ENCODE assay signal across 9 mouse cellular contexts in genomic region chr1:36581260-36581659, GRCm38 (mm10). TPM values are rescaled to one million over a fixed set of nuclear protein-coding genes. Genes with fewer than 3 reads are reported as not detected.
DNase-seq lines count a peak whose midpoint lies in the region; ATAC-seq lines count a peak whose summit lies in the region.
"Had no signal": no experiment of that assay in that cellular context is flagged by ENCODE, and none has a peak within 500 bp of the region (broad histone marks: within the 10 kb centered on the region; RNA-seq: fewer than 3 reads in every experiment).

No protein-coding gene starts in this region.

- H3K36me3 ChIP-seq in liver, embryonic 11.5 days (ENCODE audit: control insufficient read depth, insufficient read depth, low read length): no peaks in the 10 kb centered on the region
- H3K36me3 ChIP-seq in forebrain, embryonic 11.5 days (ENCODE audit: control insufficient read depth, insufficient read depth, low read length): no peaks in the 10 kb centered on the region
- H3K36me3 ChIP-seq in hindbrain, embryonic 16.5 days (ENCODE audit: control insufficient read depth, insufficient read depth, low read length): no peaks in the 10 kb centered on the region
- H3K36me3 ChIP-seq in neural tube, embryonic 14.5 days (ENCODE audit: control insufficient read depth, insufficient read depth, low read length): no peaks in the 10 kb centered on the region

- ATAC-seq in liver, embryonic 11.5 days (replicated peaks; ENCODE audit: low FRiP score): no peak
- no peak for ATAC-seq in forebrain, embryonic 11.5 days (replicated peaks; ENCODE audit: low FRiP score)
- 0 out of 2 replicates have a peak, but pooled peaks have one; percentile 11 for ATAC-seq in hindbrain, embryonic 16.5 days
- ATAC-seq in neural tube, embryonic 14.5 days (ENCODE audit: low read depth): no peak

- peaks cover 31% of the 10 kb centered on the region for H3K4me1 ChIP-seq in liver, embryonic 11.5 days (replicated peaks; ENCODE audit: control insufficient read depth, insufficient read depth, low read length)
- H3K4me1 ChIP-seq in forebrain, embryonic 11.5 days (replicated peaks; ENCODE audit: control insufficient read depth, insufficient read depth, low read length): peaks cover 10% of the 10 kb centered on the region
- peaks cover 16% of the 10 kb centered on the region for H3K4me1 ChIP-seq in hindbrain, embryonic 16.5 days (ENCODE audit: control insufficient read depth, insufficient read depth, low read depth, low read length)
- peaks cover 17% of the 10 kb centered on the region for H3K4me1 ChIP-seq in neural tube, embryonic 14.5 days (ENCODE audit: control insufficient read depth, insufficient read depth, low read length)

- no peaks in the 10 kb centered on the region for H3K9me3 ChIP-seq in liver, embryonic 11.5 days (ENCODE audit: control insufficient read depth, low read length)
- no peaks in the 10 kb centered on the region for H3K9me3 ChIP-seq in forebrain, embryonic 11.5 days (ENCODE audit: control insufficient read depth, low read length)
- no peaks in the 10 kb centered on the region for H3K9me3 ChIP-seq in hindbrain, embryonic 16.5 days (ENCODE audit: control insufficient read depth, low read length)
- H3K9me3 ChIP-seq in neural tube, embryonic 14.5 days (ENCODE audit: control insufficient read depth, low read length): no peaks in the 10 kb centered on the region

- peak overlapping the region; percentile 84 for H3K27ac ChIP-seq in liver, embryonic 11.5 days (ENCODE audit: low read depth, low read length)
- peak overlapping the region; percentile 74 for H3K27ac ChIP-seq in forebrain, embryonic 11.5 days (ENCODE audit: low read depth, low read length)
- peak overlapping the region; percentile 89; the same call in 1 of the 2 replicates for H3K27ac ChIP-seq in hindbrain, embryonic 16.5 days (ENCODE audit: low read depth, low read length)
- peak overlapping the region; percentile 79 for H3K27ac ChIP-seq in neural tube, embryonic 14.5 days (ENCODE audit: low read depth, low read length)

- 72% methylated on average over 5 of the region's 5 CpGs for WGBS in liver, embryonic 11.5 days
- 36% methylated on average over 5 of the region's 5 CpGs for WGBS in forebrain, embryonic 11.5 days
- 37% methylated on average over 5 of the region's 5 CpGs for WGBS in hindbrain, embryonic 16.5 days
- 46% methylated on average over 5 of the region's 5 CpGs for WGBS in neural tube, embryonic 14.5 days

- H3K4me2 ChIP-seq in liver, embryonic 11.5 days: peak overlapping the region; percentile 70
- H3K4me2 ChIP-seq in forebrain, embryonic 11.5 days (ENCODE audit: low read depth, low read length, severe bottlenecking): no peak overlapping the region
- no peak overlapping the region for H3K4me2 ChIP-seq in hindbrain, embryonic 16.5 days (ENCODE audit: low read length)
- no peak overlapping the region for H3K4me2 ChIP-seq in neural tube, embryonic 14.5 days (ENCODE audit: low read depth, low read length)

- no peak for DNase-seq in liver, embryonic 11.5 days (ENCODE audit: low spot score)
- DNase-seq in liver: no peak
- DNase-seq in forebrain, embryonic 11.5 days (ENCODE audit: low spot score): no peak
- no peak for DNase-seq in adrenal gland, postnatal 36 days
- no peak for DNase-seq in kidney, adult 9 months
- DNase-seq in right cerebral cortex, adult 2 months (ENCODE audit: low spot score in 2 of 2): no peak

- H3K9ac ChIP-seq in liver, embryonic 11.5 days (ENCODE audit: low read depth, low read length): 0 out of 2 replicates have a peak overlapping the region, but pooled peaks have one; percentile 35
- no peak overlapping the region for H3K9ac ChIP-seq in forebrain, embryonic 11.5 days (ENCODE audit: low read length)
- H3K9ac ChIP-seq in hindbrain, embryonic 16.5 days (ENCODE audit: low read depth, low read length): no peak overlapping the region; the same call in 1 of the 2 replicates
- H3K9ac ChIP-seq in neural tube, embryonic 14.5 days (replicated peaks; ENCODE audit: low read depth, low read length): no peak overlapping the region

- no peak overlapping the region for H3K4me3 ChIP-seq in liver, embryonic 11.5 days (ENCODE audit: low read depth, low read length)
- no peak overlapping the region for H3K4me3 ChIP-seq in forebrain, embryonic 11.5 days (ENCODE audit: low read depth, low read length)
- H3K4me3 ChIP-seq in hindbrain, embryonic 16.5 days (ENCODE audit: low read length): no peak overlapping the region
- H3K4me3 ChIP-seq in neural tube, embryonic 14.5 days (ENCODE audit: low read depth, low read length): no peak overlapping the region

- peaks cover 5% of the 10 kb centered on the region for H3K27me3 ChIP-seq in liver, embryonic 11.5 days (replicated peaks; ENCODE audit: control insufficient read depth, insufficient read depth, low read length)
- peaks cover 5% of the 10 kb centered on the region; the same call in 1 of the 2 replicates for H3K27me3 ChIP-seq in forebrain, embryonic 11.5 days (ENCODE audit: control insufficient read depth, insufficient read depth, low read length)
- H3K27me3 ChIP-seq in hindbrain, embryonic 16.5 days (replicated peaks; ENCODE audit: control insufficient read depth, insufficient read depth, low read length): no peaks in the 10 kb centered on the region
- H3K27me3 ChIP-seq in neural tube, embryonic 14.5 days (ENCODE audit: control insufficient read depth, insufficient read depth, low read length): no peaks in the 10 kb centered on the region

RNA-seq across cellular contexts. Expression of gene Sema4c, which starts 23.1 kb away (rescaled TPM):
- polyA plus RNA-seq in liver, embryonic 11.5 days (2014; fragmentation: Nextera tagmentation; extraction: Ambion mirVana): 0.77 and 0.78 TPM in 2 replicates
- polyA plus RNA-seq in forebrain, embryonic 11.5 days (2014; fragmentation: Nextera tagmentation; extraction: Ambion mirVana): 2.9 and 3.3 TPM in 2 replicates
- polyA plus RNA-seq in hindbrain, embryonic 16.5 days (2015; fragmentation: Nextera tagmentation; extraction: Ambion mirVana): 19.1 and 21.2 TPM in 2 replicates
- polyA plus RNA-seq in neural tube, embryonic 14.5 days (2014; fragmentation: Nextera tagmentation; extraction: Ambion mirVana): 4.0 and 5.2 TPM in 2 replicates
- total RNA-seq in adrenal gland, postnatal 36 days (2021): 10 to 100 TPM; 18.6 to 19.5 TPM

RNA-seq across cellular contexts. Expression of gene Ankrd39, which starts 34.0 kb away (rescaled TPM):
- polyA plus RNA-seq in liver, embryonic 11.5 days (2014; fragmentation: Nextera tagmentation; extraction: Ambion mirVana): 18.2 and 22.1 TPM in 2 replicates
- polyA plus RNA-seq in forebrain, embryonic 11.5 days (2014; fragmentation: Nextera tagmentation; extraction: Ambion mirVana): 18.7 and 20.8 TPM in 2 replicates
- 31.0 and 33.8 TPM in 2 replicates for polyA plus RNA-seq in hindbrain, embryonic 16.5 days (2015; fragmentation: Nextera tagmentation; extraction: Ambion mirVana)
- 26.6 and 34.5 TPM in 2 replicates for polyA plus RNA-seq in neural tube, embryonic 14.5 days (2014; fragmentation: Nextera tagmentation; extraction: Ambion mirVana)
- 10 to 100 TPM; 11.3 to 12.6 TPM for total RNA-seq in adrenal gland, postnatal 36 days (2021)

RNA-seq across cellular contexts. Expression of gene Gm42417, which starts 42.0 kb away (rescaled TPM):
- polyA plus RNA-seq in liver, embryonic 11.5 days (2014; fragmentation: Nextera tagmentation; extraction: Ambion mirVana): not detected in 2 replicates
- not detected in 2 replicates for polyA plus RNA-seq in forebrain, embryonic 11.5 days (2014; fragmentation: Nextera tagmentation; extraction: Ambion mirVana)
- 0.30 and 0.57 TPM in 2 replicates for polyA plus RNA-seq in hindbrain, embryonic 16.5 days (2015; fragmentation: Nextera tagmentation; extraction: Ambion mirVana)
- polyA plus RNA-seq in neural tube, embryonic 14.5 days (2014; fragmentation: Nextera tagmentation; extraction: Ambion mirVana): 0.32 and 0.62 TPM in 2 replicates
- total RNA-seq in adrenal gland, postnatal 36 days (2021): under 1 TPM in 1 of 2 experiments, not detected in 1; 0.49 TPM
- total RNA-seq: MEL had no signal

RNA-seq across cellular contexts. Expression of gene Ankrd23, which starts 44.6 kb away (rescaled TPM):
- 11.0 and 13.4 TPM in 2 replicates for polyA plus RNA-seq in liver, embryonic 11.5 days (2014; fragmentation: Nextera tagmentation; extraction: Ambion mirVana)
- polyA plus RNA-seq in forebrain, embryonic 11.5 days (2014; fragmentation: Nextera tagmentation; extraction: Ambion mirVana): 14.1 and 16.5 TPM in 2 replicates
- 12.2 and 19.8 TPM in 2 replicates for polyA plus RNA-seq in hindbrain, embryonic 16.5 days (2015; fragmentation: Nextera tagmentation; extraction: Ambion mirVana)
- 13.0 and 14.9 TPM in 2 replicates for polyA plus RNA-seq in neural tube, embryonic 14.5 days (2014; fragmentation: Nextera tagmentation; extraction: Ambion mirVana)
- 1 to 10 TPM; 6.4 to 8.1 TPM for total RNA-seq in adrenal gland, postnatal 36 days (2021)
